Mouse (Mus musculus) layer of hippocampus, postnatal 14 days (tissue): ENCODE measurements at regions not wholly inside any gene's neighbourhood (a gene's known extent, or its start where the extent isn't known, plus 50 kb on each side); places are given as distances from the start of the nearest gene placed in this dataset.

Experiments used
- DNase-seq, 2 experiments: peaks; one replicate each; pipeline ENCODE4 v3.0.0; 2021 to 2022; ENCODE audit warnings: low spot score in 2 of 2, mixed read lengths in 1 of 2

- DNase-seq = no peak
These were observed 153.6 kb upstream of the Gm3448 start for GRCm38 (mm10) chr17:15194894-15195461.

GRCm38 (mm10) chr17:15193831-15194230, 152.5 kb upstream of the Gm3448 start:
- DNase-seq = peak; percentile 55 to 58

- DNase-seq = no peak
These were observed 151.5 kb upstream of the Gm3448 start for GRCm38 (mm10) chr17:15192840-15193239.

DNA sequence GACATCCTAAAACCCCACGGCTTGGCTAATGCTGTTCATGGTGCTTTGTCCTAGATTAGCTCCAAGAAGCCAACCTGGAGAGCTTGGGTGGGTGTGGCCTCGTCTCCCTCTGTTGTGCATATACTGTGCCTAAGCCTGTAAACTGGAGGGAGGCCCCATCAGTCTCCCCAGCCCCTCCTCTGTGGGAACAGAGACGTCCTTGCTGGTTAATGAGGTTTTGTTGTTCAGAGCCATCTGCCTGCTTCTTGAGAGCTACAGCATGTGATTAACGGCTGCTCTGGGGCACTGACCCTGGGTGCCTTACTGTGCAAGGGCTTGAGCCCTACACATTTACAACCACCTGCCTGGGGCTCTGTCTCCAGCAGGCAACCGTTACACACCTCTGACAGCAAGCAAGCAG, 143.9 kb upstream of the Gm3448 start:
- DNase-seq = no peak

- DNase-seq = no peak
These were observed 142.5 kb upstream of the Gm3448 start for GRCm38 (mm10) chr17:15183800-15184199.

GRCm38 (mm10) chr17:15182105-15182504, 140.8 kb upstream of the Gm3448 start:
- no peak for DNase-seq

- no peak for DNase-seq
These were observed 139.0 kb upstream of the Gm3448 start for GRCm38 (mm10) chr17:15180223-15180860.

DNA sequence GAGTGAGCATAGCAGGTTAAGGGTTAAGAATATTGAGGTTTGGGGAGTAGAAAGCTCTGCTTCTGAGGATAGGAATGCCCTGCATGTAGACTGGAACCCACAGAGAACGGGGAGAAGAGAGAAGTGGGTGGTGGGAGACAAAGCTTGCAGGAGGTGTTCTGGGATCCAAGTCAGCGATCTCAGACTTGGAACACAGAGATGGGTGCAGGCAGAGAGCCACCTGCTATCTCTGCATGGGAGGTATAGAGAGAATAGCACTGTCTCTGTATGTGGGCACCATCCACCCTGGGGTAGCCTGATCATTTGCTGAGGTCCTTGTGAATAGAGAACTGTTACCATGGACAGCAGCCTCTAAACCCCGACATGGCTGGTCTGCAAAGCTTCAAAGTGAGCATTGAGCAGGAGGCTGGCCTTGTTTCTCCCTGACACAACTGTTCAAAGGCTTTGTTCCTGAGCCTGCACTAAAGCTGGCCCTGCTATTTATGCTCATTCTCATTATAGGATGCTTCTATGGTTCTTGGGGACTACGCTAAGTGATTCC, 138.1 kb upstream of the Gm3448 start:
- no peak for DNase-seq

GRCm38 (mm10) chr17:15177390-15177789, 136.1 kb upstream of the Gm3448 start:
- no peak for DNase-seq

- DNase-seq = no peak
These were observed 133.1 kb upstream of the Gm3448 start for GRCm38 (mm10) chr17:15174354-15174953.

DNA sequence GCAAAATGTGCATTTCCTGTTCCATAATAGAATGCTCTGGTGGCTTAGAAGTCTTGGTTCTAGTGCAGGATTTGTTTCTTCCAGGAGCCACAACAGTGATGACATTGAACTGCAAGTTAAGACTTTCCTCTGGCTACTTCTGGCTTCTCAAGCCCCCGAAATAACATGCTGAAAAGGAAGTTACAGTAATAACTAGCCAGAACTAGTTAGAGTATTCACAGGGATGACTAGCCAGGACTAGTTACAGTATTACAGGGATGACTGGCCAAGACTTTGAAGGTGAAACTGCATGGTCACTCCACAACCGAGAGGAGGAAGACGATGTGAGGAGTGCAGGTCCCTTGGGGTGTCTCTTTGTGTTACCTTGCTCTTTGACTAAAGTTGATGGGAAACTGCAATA, 126.6 kb upstream of the Gm3448 start:
- no peak for DNase-seq

DNA sequence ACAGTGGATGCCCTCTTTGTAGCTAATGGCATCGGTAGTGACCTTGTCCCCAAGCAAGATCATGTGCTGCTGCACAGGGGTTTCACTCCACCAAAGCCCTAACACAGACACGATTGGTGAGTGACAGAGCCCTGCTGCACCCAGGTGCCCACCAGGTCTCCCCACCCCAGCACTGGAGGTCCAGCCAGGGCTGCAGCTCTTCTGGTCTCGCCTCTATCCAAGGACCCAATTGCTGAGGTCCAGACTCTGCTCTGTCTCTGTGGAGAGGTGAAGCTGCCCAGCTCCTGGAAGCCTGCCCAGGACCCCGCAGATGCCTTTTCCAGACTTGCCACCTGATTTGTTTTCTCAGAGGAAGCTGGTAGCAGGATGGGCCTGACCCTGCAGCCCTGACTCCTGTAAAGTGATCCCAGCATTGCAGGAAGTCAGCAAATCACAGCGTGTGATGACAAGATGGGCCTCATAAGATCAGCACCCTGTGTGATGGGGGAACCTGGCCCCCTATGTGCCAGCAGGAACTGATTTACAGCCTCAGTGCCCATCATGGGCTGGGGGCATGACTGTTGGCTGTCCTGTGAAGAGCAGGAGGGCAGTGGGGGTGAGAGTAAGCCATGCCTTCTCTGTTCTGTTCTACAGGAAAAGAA, 116.5 kb upstream of the Gm3448 start:
- DNase-seq = no peak

- DNase-seq = no peak
These were observed 111.8 kb upstream of the Gm3448 start for GRCm38 (mm10) chr17:15152996-15153735.

DNA sequence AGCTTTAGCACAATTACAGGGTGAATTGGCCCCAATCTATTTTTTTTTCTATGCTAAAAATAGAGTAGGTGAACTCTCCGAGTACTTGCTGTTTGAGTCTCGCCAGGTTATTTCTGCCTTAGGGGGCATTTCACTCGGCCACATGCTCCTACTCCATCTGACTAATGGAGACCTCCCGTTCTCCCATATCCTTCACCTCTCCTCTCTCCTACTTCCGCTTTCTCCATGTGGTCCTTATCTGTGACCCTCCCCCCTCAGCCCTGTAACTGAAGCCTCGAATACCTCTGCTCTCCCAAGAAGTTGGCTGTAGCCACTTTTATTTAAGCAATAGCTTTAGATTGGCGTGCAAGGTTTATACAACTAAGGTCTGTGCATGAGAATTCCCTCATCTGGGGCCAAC, 111.1 kb upstream of the Gm3448 start:
- no peak for DNase-seq

DNA sequence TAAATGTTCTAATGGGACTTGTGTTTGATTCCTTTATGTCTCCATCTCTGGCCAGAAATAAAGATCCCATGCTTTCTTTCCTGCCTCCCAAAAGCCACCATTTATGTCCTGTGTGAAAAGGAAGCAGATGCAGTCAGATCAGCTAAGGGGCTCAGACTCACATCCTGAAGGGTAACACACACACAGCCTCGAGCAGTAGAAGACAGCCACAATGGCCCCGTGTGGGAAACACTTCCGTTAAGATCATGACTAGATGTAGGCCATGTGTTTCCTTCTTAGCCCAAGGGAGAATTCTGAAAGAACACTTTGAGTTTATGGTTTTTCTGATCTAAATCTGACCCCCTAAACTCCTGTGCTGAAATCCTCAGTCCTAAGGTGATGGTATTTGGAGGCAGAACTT, 110.4 kb upstream of the Gm3448 start:
- DNase-seq = no peak

GRCm38 (mm10) chr17:15146607-15147006, 105.3 kb upstream of the Gm3448 start:
- no peak for DNase-seq

DNA sequence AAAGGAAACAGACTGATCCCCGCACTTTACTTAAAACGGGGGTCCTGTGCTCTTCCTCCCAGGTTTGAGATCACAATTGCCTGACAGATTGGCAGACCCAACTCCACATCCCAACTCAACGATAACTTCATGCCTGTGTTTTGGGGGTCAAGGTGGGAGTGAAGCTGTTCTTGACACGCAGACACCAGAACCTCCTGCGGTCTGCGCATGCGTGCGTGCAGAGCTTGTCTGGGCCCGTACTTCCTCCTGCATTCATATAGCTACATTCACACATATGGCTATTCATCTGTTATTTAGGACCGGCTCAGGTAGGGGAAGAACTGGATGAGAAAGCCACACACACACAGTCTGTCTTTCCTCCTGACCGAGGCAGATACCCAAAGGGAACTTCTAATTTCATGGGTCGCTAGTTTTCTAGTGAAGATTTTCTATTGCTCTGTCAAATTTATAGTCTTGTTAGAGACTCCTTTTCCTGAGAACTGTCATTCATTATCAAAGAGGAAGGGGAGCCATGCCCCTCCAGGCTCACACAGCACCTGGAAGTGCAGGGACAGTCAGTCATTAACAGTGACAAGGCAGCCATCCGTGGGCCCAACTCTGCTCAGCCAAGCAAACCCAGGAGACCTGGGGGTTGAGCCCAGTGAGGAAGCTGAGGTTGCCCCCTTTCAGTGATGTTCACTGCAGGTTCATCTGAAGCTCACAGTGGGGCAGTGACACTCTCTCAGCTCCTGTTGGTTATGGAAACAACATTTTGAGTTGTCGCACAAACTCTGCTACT, 104.0 kb upstream of the Gm3448 start:
- no peak for DNase-seq

DNA sequence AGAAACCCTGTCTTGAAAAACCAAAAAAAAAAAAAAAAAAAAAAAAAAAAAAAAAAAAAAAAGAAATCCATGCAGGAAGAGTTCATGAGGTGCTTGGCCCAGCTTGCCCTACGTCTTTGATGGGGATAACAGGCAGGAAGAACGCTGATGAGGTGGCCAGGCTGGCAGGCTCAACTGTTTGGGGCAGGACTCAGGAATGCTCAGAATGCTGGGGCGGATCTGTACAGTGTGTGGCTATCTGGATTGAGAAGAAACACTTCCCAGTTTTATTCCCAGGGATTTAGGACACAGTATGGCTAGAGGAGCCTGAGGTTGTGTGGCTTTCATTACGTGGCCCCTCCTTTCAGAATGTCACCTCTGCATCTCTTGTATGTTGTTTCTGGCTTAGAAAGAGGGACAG, 99.1 kb upstream of the Gm3448 start:
- no peak for DNase-seq
